15 mouse cellular contexts compared by ENCODE assay signal in genomic region chr6:146504459-146504858, GRCm38 (mm10).
"Had no signal": no experiment of that assay in that cellular context is flagged by ENCODE, and none has a peak within 500 bp of the region (broad histone marks: within the 10 kb centered on the region; RNA-seq: fewer than 3 reads in every experiment).

No protein-coding gene starts in this region.

- H3K9ac ChIP-seq: neural tube, embryonic 15.5 days; stomach, embryonic 15.5 days had no signal

- H3K4me3 ChIP-seq: neural tube, embryonic 15.5 days; stomach, embryonic 15.5 days had no signal

- H3K9me3 ChIP-seq: neural tube, embryonic 15.5 days; stomach, embryonic 15.5 days had no signal

- H3K27me3 ChIP-seq: stomach, embryonic 15.5 days had no signal

- DNase-seq: retina, postnatal 1 day; right cerebral cortex, adult 18-20 months; right cerebral cortex, postnatal 14 days; right cerebral cortex, postnatal 25 days; right cerebral cortex, postnatal 4 days; spleen, adult 18-20 months; thymus, adult 18-20 months; thymus, adult 2 months; thymus, postnatal 14 days; thymus, postnatal 25 days; thymus, postnatal 36 days; thymus, postnatal 4 days had no signal

- H3K27ac ChIP-seq: neural tube, embryonic 15.5 days; stomach, embryonic 15.5 days; stomach, postnatal 0 days had no signal

- H3K4me2 ChIP-seq: neural tube, embryonic 15.5 days; stomach, embryonic 15.5 days had no signal

- H3K36me3 ChIP-seq: neural tube, embryonic 15.5 days; stomach, embryonic 15.5 days had no signal
